Mouse (Mus musculus) liver, adult 2 months (tissue): ENCODE results near the gene Gm45140.

ENCODE experiments used
- CTCF ChIP-seq: fragments of 200-500 bp; IDR thresholded peaks from 2 replicates; pipeline ENCODE4 v1.5.1; 2011; ENCODE audit warnings: low read depth, low read length, control low read depth
- POLR2A ChIP-seq: fragments of 200-500 bp; IDR thresholded peaks from 2 replicates; pipeline ENCODE4 v1.6.1; 2011; ENCODE audit warnings: low read length, control low read depth; ENCODE audit not compliant: insufficient read depth; ENCODE audit errors: extremely low read depth

- no peak for TF ChIP-seq CTCF
- TF ChIP-seq POLR2A, result no peak
Observed at GRCm38 (mm10) chr6:87805448-87805847, 30.1 kb downstream of the Gm45140 start.
